Mouse (Mus musculus) small intestine, adult 10 weeks (tissue): ENCODE data around the gene Plekhg4. TPM values are rescaled to one million over a fixed set of nuclear protein-coding genes. Genes with fewer than 3 reads are reported as not detected.

ENCODE experiments used
- polyA plus RNA-seq: library from polyadenylated mRNA; stranded (reverse); fragments of 350-450 nt; fragmentation: Illumina TruSeq; extraction: RNeasy Lipid Tissue Mini Kit (QIAGEN cat#74804); gene quantifications from one replicate; pipeline ENCODE4 v1.2.3, GENCODE M21; 2014; ENCODE audit warnings: low replicate concordance

Gene Plekhg4
- polyA plus RNA-seq: not detected

DNA sequence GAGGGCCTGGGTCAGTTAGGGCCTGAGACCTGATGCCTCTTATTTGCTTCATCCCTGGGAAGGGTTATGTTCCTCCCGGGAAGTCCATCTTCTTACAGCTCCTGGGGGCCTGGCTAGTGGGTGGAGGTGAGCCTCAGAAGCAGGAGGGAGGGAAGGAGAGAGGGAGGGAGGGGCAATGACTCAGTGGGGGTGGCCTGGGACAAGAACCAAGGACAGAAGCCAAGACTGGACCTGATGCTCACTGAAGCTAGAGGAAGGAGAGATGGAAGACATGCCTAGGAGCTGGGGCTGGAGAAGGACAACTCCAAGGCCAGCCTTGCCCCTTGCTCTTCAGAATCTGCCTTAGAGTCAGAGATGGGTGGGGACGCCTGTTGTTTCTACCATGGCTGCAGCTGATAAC is at the start of gene Plekhg4:
Gene Plekhg4, plus strand, starts transcription at position 243 of the 400 bp plus-strand sequence.

DNA sequence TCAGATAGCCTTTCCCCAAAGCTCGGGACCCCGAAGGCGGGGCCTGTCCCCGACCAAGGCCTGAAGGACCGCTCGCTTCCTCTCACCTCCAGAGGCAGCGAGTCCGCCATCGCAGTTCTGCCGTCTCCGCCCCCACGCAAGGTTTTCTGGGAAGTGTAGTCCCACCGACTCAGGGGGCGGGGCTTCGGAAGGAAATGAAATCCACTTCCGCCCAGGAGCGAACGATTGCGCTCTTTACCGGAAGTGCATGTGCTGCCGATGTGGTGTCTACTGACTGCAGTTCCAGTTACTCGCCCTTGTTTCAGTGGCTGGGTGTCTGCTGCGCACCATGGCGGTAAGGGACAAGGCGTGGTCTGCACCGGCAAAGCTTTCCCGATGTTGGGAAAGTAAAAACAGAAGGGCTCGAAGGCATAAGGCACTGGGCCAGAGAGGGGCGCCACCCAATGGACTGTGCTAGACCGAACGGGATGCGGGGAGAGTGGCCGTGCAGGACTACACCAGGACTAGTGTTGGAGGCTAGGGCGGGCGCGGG is 46.9 kb upstream of the Plekhg4 start, which contains the start of the genes Lrrc29 and Tmem208:
Gene Lrrc29, minus strand, starts transcription at position 138 of the 532 bp plus-strand sequence.
Gene Tmem208, plus strand, starts transcription at position 214 of the 532 bp plus-strand sequence.

DNA sequence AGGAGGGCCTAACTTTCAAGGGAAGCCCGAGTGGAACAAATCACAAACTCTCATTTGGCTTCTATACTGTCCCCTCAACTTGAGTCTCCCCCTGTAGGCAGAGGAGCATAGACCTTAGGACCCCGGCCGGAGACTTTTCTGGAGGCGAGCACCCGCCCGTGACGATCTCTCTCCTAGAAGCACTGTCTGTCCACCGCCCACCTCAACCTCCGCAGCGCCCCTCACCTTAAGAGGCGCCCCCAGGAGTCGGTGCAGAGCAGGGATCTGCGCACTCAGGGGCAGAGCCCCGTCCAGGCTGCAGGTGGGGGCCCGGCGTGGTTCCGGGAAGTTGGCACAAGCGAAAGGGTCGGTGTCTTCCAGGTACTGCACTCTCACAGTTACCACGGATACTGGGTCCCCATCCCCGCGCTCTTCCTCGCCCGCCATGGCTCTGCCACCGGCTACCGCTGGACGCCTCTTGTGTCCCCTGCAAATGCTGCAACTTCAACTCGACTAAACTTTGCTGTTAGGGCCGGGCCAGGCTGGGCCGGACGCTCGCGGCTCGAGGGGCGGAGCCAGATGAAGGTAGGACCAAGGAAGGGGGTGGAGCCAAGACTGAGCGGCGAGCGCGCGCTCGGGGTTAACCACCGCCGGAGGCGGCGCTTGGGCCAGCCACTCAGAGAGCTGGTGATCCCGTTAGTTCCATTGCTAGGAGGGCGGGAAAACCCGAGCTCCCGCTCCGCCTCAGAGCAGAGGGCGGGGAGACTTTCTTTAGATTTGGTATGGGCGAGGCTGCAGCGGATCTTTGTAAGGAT is 25.4 kb upstream of the Plekhg4 start, which contains the start of gene Fhod1:
Gene Fhod1, minus strand, starts transcription at position 526 of the 794 bp plus-strand sequence.

DNA sequence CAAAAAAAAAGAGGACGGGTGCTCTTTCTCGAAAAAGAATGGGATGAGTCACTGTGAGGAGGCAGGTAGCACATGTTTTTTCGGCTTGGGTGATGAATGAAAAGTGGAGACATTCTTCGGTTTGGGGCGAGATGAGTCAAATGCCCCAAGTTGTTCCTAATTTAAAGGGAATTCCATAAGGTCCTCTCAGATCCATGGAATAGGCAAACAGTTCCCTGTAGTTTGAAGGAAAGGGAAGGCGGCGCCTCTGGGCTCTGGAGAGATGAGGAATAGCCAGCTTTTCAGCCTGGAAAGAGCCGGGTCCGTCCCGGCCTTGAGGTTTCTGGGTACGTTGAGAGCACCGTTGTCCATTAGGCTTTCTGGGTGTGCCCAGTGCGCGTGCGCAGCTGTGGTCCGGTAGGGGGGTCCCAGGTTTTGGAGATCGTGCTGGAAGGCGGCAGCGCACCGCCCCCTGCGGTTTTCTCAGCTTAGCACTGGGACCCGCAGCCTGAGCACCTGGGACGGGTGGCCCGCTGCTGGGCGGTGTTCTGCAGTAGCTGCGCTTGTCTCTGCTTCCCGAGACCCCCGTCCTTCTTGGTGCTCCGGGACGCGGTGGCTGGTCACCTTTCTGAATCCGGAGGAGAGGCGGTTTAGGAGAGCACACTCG is 24.5 kb upstream of the Plekhg4 start, which contains the start of gene Slc9a5:
Gene Slc9a5, plus strand, starts transcription at position 394 of the 646 bp plus-strand sequence.

DNA sequence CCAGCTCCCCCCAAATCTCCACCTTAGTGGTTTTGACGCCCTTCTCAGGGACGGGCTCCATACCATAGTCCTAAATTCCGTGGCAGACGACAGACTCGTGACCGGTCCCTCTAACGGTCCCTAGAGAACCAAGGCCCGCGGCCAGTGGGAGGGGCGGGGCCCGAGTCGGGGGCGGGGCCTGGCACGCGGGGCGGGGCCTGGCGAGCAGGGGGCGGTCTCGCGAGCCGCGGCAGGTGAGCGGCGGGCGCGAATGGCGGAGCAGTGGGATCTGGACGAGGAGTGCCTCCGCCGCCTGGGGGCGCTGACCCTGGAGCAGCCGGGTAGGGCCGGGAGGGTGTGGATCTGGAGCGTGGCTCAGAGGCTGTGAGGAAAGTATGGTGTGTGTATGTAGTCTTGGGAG is 40.3 kb downstream of the Plekhg4 start, which contains the start of the genes Kctd19 and Lrrc36:
Gene Kctd19, minus strand, starts transcription at position 112 of the 400 bp plus-strand sequence.
Gene Lrrc36, plus strand, starts transcription at position 181 of the 400 bp plus-strand sequence.

Other genes starting within 250 kb of the Plekhg4 start
- not detected for gene Ces4a, start 241.5 kb upstream of the Plekhg4 start, polyA plus RNA-seq
- 98.9 TPM for gene Cbfb, start 202.6 kb upstream of the Plekhg4 start, polyA plus RNA-seq
- 25.7 TPM for gene D230025D16Rik, start 148.1 kb upstream of the Plekhg4 start, polyA plus RNA-seq
- gene B3gnt9, start 118.1 kb upstream of the Plekhg4 start, polyA plus RNA-seq: 1.2 TPM
- 2.2 TPM for gene Tradd, start 108.7 kb upstream of the Plekhg4 start, polyA plus RNA-seq
- gene Fbxl8, start 108.6 kb upstream of the Plekhg4 start, polyA plus RNA-seq: not detected
- gene Hsf4, start 103.5 kb upstream of the Plekhg4 start, polyA plus RNA-seq: not detected
- gene Nol3, start 97.1 kb upstream of the Plekhg4 start, polyA plus RNA-seq: 0.11 TPM
- not detected for gene 4931428F04Rik, start 83.4 kb upstream of the Plekhg4 start, polyA plus RNA-seq
- not detected for gene Exoc3l, start 77.2 kb upstream of the Plekhg4 start, polyA plus RNA-seq
- 6.3 TPM for gene E2f4, start 75.6 kb upstream of the Plekhg4 start, polyA plus RNA-seq
- gene Elmo3, start 67.7 kb upstream of the Plekhg4 start, polyA plus RNA-seq: 3.3 TPM
- gene Lrrc29, start 47.0 kb upstream of the Plekhg4 start, polyA plus RNA-seq: 0.19 TPM
- 9.5 TPM for gene Tmem208, start 46.9 kb upstream of the Plekhg4 start, polyA plus RNA-seq
- 0.11 TPM for gene Fhod1, start 25.3 kb upstream of the Plekhg4 start, polyA plus RNA-seq
- not detected for gene Slc9a5, start 24.4 kb upstream of the Plekhg4 start, polyA plus RNA-seq
- gene Kctd19, start 40.2 kb downstream of the Plekhg4 start, polyA plus RNA-seq: not detected
- gene Lrrc36, start 40.3 kb downstream of the Plekhg4 start, polyA plus RNA-seq: not detected
- gene Tppp3, start 98.3 kb downstream of the Plekhg4 start, polyA plus RNA-seq: not detected
- gene Zdhhc1, start 123.6 kb downstream of the Plekhg4 start, polyA plus RNA-seq: 0.45 TPM
- gene Hsd11b2, start 145.5 kb downstream of the Plekhg4 start, polyA plus RNA-seq: 0.89 TPM
- 8.5 TPM for gene Atp6v0d1, start 192.8 kb downstream of the Plekhg4 start, polyA plus RNA-seq
- 0.11 TPM for gene Ripor1, start 232.0 kb downstream of the Plekhg4 start, polyA plus RNA-seq